Mouse (Mus musculus) embryonic fibroblast, embryonic 13.5 days (primary cell): ENCODE results near the gene Col6a6. TPM values are rescaled to one million over a fixed set of nuclear protein-coding genes. Genes with fewer than 3 reads are reported as not detected.

Experiments used
- H3K27ac ChIP-seq: 2 replicates; pipeline ENCODE4 v1.5.1; 2012; ENCODE audit warnings: low read length, control low read depth, inconsistent platforms; ENCODE audit not compliant: insufficient read depth
- H3K4me1 ChIP-seq: 2 replicates; pipeline ENCODE4 v1.6.1; 2011; ENCODE audit warnings: low read length; ENCODE audit not compliant: control insufficient read depth, insufficient read depth
- H3K4me3 ChIP-seq: 2 replicates; pipeline ENCODE4 v1.5.1; 2011; ENCODE audit warnings: mild to moderate bottlenecking, control low read depth, low read length; ENCODE audit not compliant: insufficient read depth
- CTCF ChIP-seq: IDR thresholded peaks from 2 replicates; pipeline ENCODE4 v1.5.1; 2011; ENCODE audit warnings: mild to moderate bottlenecking, control low read depth, low read length, moderate library complexity, borderline replicate concordance; ENCODE audit not compliant: insufficient read depth
- POLR2A ChIP-seq: IDR thresholded peaks from 2 replicates; pipeline ENCODE4 v1.6.1; 2011; ENCODE audit warnings: low read depth, mild to moderate bottlenecking, control low read depth, low read length, moderate library complexity
- polyA plus RNA-seq: library from polyadenylated mRNA; stranded (reverse); fragments of >200 nt; gene quantifications from 2 replicates; pipeline ENCODE4 v1.2.4, GENCODE M21; 2011; ENCODE audit warnings: low read depth; ENCODE audit not compliant: missing spikeins, insufficient read length

Col6a6 gene
- polyA plus RNA-seq, 1 experiment: 1.2 TPM

DNA sequence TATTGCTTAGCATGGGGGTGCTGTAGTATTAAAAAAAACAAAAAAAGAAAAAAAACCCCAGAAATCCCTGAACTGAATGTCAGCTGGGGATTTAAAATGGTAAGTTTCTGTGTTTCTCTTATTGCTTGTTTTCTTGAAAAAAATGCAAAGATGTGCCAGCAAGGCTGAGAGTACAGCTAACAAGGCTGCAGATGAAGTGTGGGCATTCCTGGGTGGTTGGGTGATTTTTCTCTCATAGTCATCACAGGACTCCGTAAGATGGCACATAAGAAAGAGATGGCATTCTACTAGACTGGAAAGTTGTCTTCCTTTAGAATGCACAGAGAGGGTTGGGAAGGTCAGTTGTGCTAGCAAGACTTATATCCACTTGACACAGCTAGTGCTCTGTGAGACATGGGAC lies 122.9 kb downstream of the Col6a6 start:
- Histone ChIP-seq H3K27ac (no peak overlapping the region), H3K4me1 (no peaks in the 10 kb centered on the region), H3K4me3 (no peak overlapping the region)
- no peak for TF ChIP-seq POLR2A
- no peak for TF ChIP-seq CTCF

- no peaks in the 10 kb centered on the region for H3K4me1 ChIP-seq
- H3K4me3 ChIP-seq: no peak overlapping the region
- H3K27ac ChIP-seq: no peak overlapping the region
- TF ChIP-seq CTCF (no peak), POLR2A (no peak)
These were observed 123.6 kb downstream of the Col6a6 start for GRCm38 (mm10) chr9:105704226-105704932.

DNA sequence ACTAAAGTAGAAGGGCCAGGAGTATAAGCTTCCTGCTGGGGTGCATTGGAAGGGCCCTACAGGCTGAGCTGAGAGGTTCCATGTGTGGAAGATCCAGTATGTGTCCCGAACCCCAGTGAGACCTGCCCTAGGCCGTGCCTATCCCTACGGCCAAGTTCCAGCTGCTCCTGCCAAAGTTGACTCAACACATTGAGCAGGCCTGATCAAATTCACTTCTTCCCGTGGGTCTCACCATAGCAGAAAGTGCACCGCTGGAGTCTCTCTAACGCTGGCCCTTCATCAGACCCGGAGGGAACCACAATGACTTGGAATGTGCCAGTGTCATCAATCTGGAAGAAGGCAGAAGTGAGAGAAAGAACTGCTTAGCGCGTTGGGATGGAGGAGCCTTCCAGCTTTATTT lies 126.0 kb downstream of the Col6a6 start:
- peaks cover 6% of the 10 kb centered on the region for H3K4me1 ChIP-seq
- H3K27ac ChIP-seq: no peak overlapping the region
- H3K4me3 ChIP-seq: no peak overlapping the region
- TF ChIP-seq POLR2A (no peak), CTCF (no peak)

DNA sequence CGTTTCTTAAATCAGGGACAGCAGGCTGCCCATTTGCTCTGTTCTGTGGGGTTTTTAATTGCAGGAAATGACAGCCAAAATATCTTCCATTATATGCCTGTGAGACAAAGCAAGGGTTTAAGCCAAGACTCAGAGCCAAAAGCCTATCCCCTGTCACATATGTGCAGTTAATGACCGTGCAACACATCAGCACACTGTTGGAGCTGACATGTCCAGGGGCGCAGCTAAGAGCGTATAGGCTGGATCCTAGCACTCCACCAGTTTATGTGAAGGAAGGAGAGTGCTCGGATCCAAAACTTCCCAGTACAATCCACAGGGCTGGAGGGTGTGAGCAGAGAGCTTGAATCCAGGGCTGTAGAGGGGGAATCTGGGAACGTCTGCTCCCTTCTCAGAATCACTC lies 127.3 kb downstream of the Col6a6 start:
- Histone ChIP-seq H3K27ac (no peak overlapping the region), H3K4me3 (no peak overlapping the region), H3K4me1 (peaks cover 7% of the 10 kb centered on the region)
- TF ChIP-seq CTCF (no peak), POLR2A (no peak)

GRCm38 (mm10) chr9:105697764-105698396 lies 130.1 kb downstream of the Col6a6 start:
- no peak for TF ChIP-seq POLR2A
- TF ChIP-seq CTCF: no peak
- Histone ChIP-seq H3K4me3 (no peak overlapping the region), H3K4me1 (peaks cover 7% of the 10 kb centered on the region), H3K27ac (no peak overlapping the region)

GRCm38 (mm10) chr9:105696818-105697564 lies 131.0 kb downstream of the Col6a6 start:
- peaks cover 7% of the 10 kb centered on the region for H3K4me1 ChIP-seq
- no peak overlapping the region for H3K27ac ChIP-seq
- no peak overlapping the region for H3K4me3 ChIP-seq
- TF ChIP-seq POLR2A: no peak

GRCm38 (mm10) chr9:105693854-105694253 lies 134.1 kb downstream of the Col6a6 start:
- Histone ChIP-seq H3K27ac (no peak overlapping the region), H3K4me1 (peaks cover 7% of the 10 kb centered on the region), H3K4me3 (no peak overlapping the region)
- TF ChIP-seq CTCF: peak; percentile 59
- no peak for TF ChIP-seq POLR2A

DNA sequence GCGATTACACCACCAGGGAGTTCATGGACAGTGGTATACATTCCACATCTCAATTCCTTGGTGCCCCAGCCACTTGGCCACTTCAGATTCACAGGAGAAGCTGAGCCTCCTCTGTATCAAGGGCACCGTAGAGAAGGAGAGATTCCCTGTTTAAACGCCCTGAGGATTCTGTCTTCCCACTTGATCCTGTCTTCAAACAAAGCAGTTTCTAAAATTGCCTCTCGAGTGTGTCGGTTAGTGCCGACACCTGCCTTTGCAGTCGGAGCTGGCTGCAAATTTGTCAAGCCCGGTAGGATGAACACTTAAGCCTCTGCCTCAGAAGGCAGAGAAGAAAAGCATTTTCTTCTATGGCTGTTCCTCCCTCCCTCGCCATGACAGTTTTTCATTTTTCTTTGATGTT lies 134.9 kb downstream of the Col6a6 start:
- TF ChIP-seq CTCF: no peak
- no peak for TF ChIP-seq POLR2A
- Histone ChIP-seq H3K4me1 (peaks cover 7% of the 10 kb centered on the region), H3K27ac (no peak overlapping the region), H3K4me3 (no peak overlapping the region)

DNA sequence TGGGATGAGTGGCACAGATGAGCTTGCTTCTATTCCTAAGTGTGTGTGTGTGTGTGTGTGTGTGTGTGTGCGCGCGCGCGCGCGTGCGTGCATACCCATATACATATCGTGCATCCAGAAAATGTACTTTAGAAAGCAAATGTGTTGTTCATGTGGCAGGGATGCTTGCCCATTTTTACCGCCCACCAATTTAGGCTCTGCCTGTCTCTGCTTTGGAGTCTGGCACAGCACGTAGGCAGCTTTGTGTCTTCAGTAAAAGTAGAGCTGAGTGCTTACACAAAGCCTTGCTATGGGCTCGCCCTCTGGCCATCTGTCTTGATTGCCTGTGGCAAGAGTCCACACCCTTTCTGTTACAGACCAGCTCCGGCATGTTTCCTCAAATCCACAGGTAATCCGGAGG lies 135.5 kb downstream of the Col6a6 start:
- no peak overlapping the region for H3K27ac ChIP-seq
- peaks cover 4% of the 10 kb centered on the region for H3K4me1 ChIP-seq
- H3K4me3 ChIP-seq: no peak overlapping the region
- no peak for TF ChIP-seq CTCF
- no peak for TF ChIP-seq POLR2A

DNA sequence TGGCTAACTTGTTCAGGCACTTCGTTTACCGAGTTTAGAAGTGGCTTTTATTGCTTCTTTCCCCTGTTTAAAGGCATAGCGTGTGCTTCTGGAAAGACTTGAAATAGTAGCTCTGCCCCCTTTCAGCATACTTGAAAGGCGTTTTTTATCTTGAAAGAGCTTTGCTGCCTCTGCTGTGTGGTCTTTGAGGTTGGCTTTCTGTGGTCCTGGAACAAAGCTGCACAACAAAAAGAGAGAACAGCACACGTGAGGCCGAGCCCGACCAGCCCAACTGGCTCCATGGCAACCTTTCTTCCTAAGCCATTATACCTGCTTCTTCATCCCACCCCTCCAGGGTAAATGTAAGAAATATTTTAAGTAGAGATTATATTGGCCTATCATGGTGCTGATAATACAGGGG lies 138.5 kb downstream of the Col6a6 start:
- H3K4me3 ChIP-seq: no peak overlapping the region
- H3K4me1 ChIP-seq: no peaks in the 10 kb centered on the region
- TF ChIP-seq POLR2A (no peak), CTCF (no peak)

More for the DNA sequence above, 138.5 kb downstream of the Col6a6 start:
- H3K27ac ChIP-seq: no peak overlapping the region
